ENCODE assay signal across 18 mouse cellular contexts in genomic region chr1:60861431-60861830, GRCm38 (mm10). TPM values are rescaled to one million over a fixed set of nuclear protein-coding genes. Genes with fewer than 3 reads are reported as not detected.
A peak's percentile ranks its signal among the peaks of the same experiment; 100 is the strongest.
DNase-seq lines count a peak whose midpoint lies in the region; ATAC-seq and TF ChIP-seq lines count a peak whose summit lies in the region.
"Had no signal": no experiment of that assay in that cellular context is flagged by ENCODE, and none has a peak within 500 bp of the region (broad histone marks: within the 10 kb centered on the region; RNA-seq: fewer than 3 reads in every experiment).

No protein-coding gene starts in this region.

- H3K4me2 ChIP-seq in embryonic facial prominence, embryonic 14.5 days (ENCODE audit: low read depth, low read length) = peak overlapping the region; percentile 30; the same call in 1 of the 2 replicates
- H3K4me2 ChIP-seq in forebrain, postnatal 0 days (ENCODE audit: low read depth) = peak overlapping the region; percentile 44
- H3K4me2 ChIP-seq in neural tube, embryonic 12.5 days (replicated peaks) = peak overlapping the region; percentile 47; the same call in 1 of the 2 replicates
- H3K4me2 ChIP-seq: embryonic facial prominence, embryonic 12.5 days had no signal

- no peaks in the 10 kb centered on the region for H3K9me3 ChIP-seq in embryonic facial prominence, embryonic 14.5 days (ENCODE audit: control insufficient read depth, low read length)
- no peaks in the 10 kb centered on the region for H3K9me3 ChIP-seq in embryonic facial prominence, embryonic 10.5 days
- H3K9me3 ChIP-seq in forebrain, postnatal 0 days (ENCODE audit: low read length) = no peaks in the 10 kb centered on the region
- no peaks in the 10 kb centered on the region for H3K9me3 ChIP-seq in neural tube, embryonic 12.5 days
- H3K9me3 ChIP-seq: embryonic facial prominence, embryonic 12.5 days; limb, embryonic 15.5 days had no signal

- 0 out of 2 replicates have a peak, but pooled peaks cover 3% of the 10 kb centered on the region for H3K4me1 ChIP-seq in embryonic facial prominence, embryonic 14.5 days (ENCODE audit: control insufficient read depth, insufficient read depth, low read length)
- H3K4me1 ChIP-seq in embryonic facial prominence, embryonic 10.5 days = peaks cover 11% of the 10 kb centered on the region
- peaks cover 8% of the 10 kb centered on the region; the same call in 1 of the 2 replicates for H3K4me1 ChIP-seq in forebrain, postnatal 0 days (ENCODE audit: insufficient read depth)
- 0 out of 2 replicates have a peak, but pooled peaks cover 6% of the 10 kb centered on the region for H3K4me1 ChIP-seq in neural tube, embryonic 12.5 days

- H3K27me3 ChIP-seq in embryonic facial prominence, embryonic 14.5 days (replicated peaks; ENCODE audit: control insufficient read depth, insufficient read depth, low read length) = no peaks in the 10 kb centered on the region
- H3K27me3 ChIP-seq in embryonic facial prominence, embryonic 10.5 days (replicated peaks; ENCODE audit: low read depth, poor library complexity, severe bottlenecking) = no peaks in the 10 kb centered on the region
- H3K27me3 ChIP-seq in forebrain, postnatal 0 days (ENCODE audit: insufficient read depth, low read length) = no peaks in the 10 kb centered on the region
- no peaks in the 10 kb centered on the region for H3K27me3 ChIP-seq in neural tube, embryonic 12.5 days (replicated peaks)
- H3K27me3 ChIP-seq: embryonic facial prominence, embryonic 12.5 days; limb, embryonic 15.5 days had no signal

- TF ChIP-seq CTCF in layer of hippocampus, adult 2 months (conservative IDR thresholded peaks at IDR 0.05) = no peak
- no peak for TF ChIP-seq CTCF in forebrain, postnatal 0 days (IDR thresholded peaks at IDR 0.05; ENCODE audit: low read depth)

- ATAC-seq in embryonic facial prominence, embryonic 14.5 days (ENCODE audit: low read depth) = no peak
- ATAC-seq in forebrain, postnatal 0 days = peak; percentile 56
- no peak for ATAC-seq in neural tube, embryonic 12.5 days (ENCODE audit: low FRiP score, low read depth)
- ATAC-seq in monocyte, adult 5-6 weeks (replicated peaks; ENCODE audit: insufficient number of reproducible peaks, low FRiP score, low TSS enrichment, poor library complexity, severe bottlenecking) = no peak

- no peak overlapping the region for H3K9ac ChIP-seq in embryonic facial prominence, embryonic 14.5 days (ENCODE audit: low read depth, low read length)
- peak overlapping the region; percentile 47 for H3K9ac ChIP-seq in forebrain, postnatal 0 days
- 0 out of 2 replicates have a peak overlapping the region, but pooled peaks have one; percentile 33 for H3K9ac ChIP-seq in neural tube, embryonic 12.5 days
- H3K9ac ChIP-seq: embryonic facial prominence, embryonic 12.5 days; limb, embryonic 15.5 days had no signal

- no peak overlapping the region for H3K4me3 ChIP-seq in embryonic facial prominence, embryonic 14.5 days (ENCODE audit: low read depth, low read length)
- H3K4me3 ChIP-seq in embryonic facial prominence, embryonic 10.5 days = no peak overlapping the region
- peak overlapping the region; percentile 47 for H3K4me3 ChIP-seq in layer of hippocampus, adult 2 months
- peak overlapping the region; percentile 26; the same call in 1 of the 2 replicates for H3K4me3 ChIP-seq in forebrain, postnatal 0 days (ENCODE audit: low read depth, low read length)
- H3K4me3 ChIP-seq in neural tube, embryonic 12.5 days = no peak overlapping the region
- H3K4me3 ChIP-seq: embryonic facial prominence, embryonic 12.5 days; limb, embryonic 15.5 days had no signal

- WGBS in embryonic facial prominence, embryonic 14.5 days = 76% methylated on average over 5 of the region's 5 CpGs
- WGBS in embryonic facial prominence, embryonic 10.5 days = 83% methylated on average over 5 of the region's 5 CpGs
- WGBS in forebrain, postnatal 0 days = 38% methylated on average over 5 of the region's 5 CpGs
- WGBS in neural tube, embryonic 12.5 days = 62% methylated on average over 5 of the region's 5 CpGs

- DNase-seq in embryonic facial prominence, embryonic 14.5 days (ENCODE audit: low spot score) = no peak
- DNase-seq in embryonic facial prominence, embryonic 10.5 days (ENCODE audit: low spot score) = no peak
- no peak for DNase-seq in layer of hippocampus, adult 2 months (ENCODE audit: low spot score in 2 of 2)
- no peak for DNase-seq in layer of hippocampus, postnatal 14 days (ENCODE audit: low spot score in 2 of 2)
- DNase-seq in forebrain, postnatal 0 days = peak; percentile 68
- DNase-seq in adrenal gland, postnatal 10 days = no peak
- DNase-seq: cerebellum, adult 11-12 months; kidney, adult 18-20 months; lung, postnatal 14 days; right cerebral cortex, postnatal 4 days had no signal

- no peaks in the 10 kb centered on the region for H3K36me3 ChIP-seq in embryonic facial prominence, embryonic 14.5 days (ENCODE audit: control insufficient read depth, insufficient read depth, low read length)
- no peaks in the 10 kb centered on the region for H3K36me3 ChIP-seq in embryonic facial prominence, embryonic 10.5 days (replicated peaks)
- H3K36me3 ChIP-seq in forebrain, postnatal 0 days (ENCODE audit: insufficient read depth) = no peaks in the 10 kb centered on the region
- H3K36me3 ChIP-seq in neural tube, embryonic 12.5 days = no peaks in the 10 kb centered on the region
- H3K36me3 ChIP-seq: embryonic facial prominence, embryonic 12.5 days; limb, embryonic 15.5 days had no signal

- no peak overlapping the region for H3K27ac ChIP-seq in embryonic facial prominence, embryonic 14.5 days (replicated peaks; ENCODE audit: low read depth, low read length)
- H3K27ac ChIP-seq in embryonic facial prominence, embryonic 10.5 days (replicated peaks) = no peak overlapping the region
- H3K27ac ChIP-seq in layer of hippocampus, adult 2 months = peak overlapping the region; percentile 93
- H3K27ac ChIP-seq in forebrain, postnatal 0 days (ENCODE audit: low read depth, low read length) = peak overlapping the region; percentile 75
- no peak overlapping the region for H3K27ac ChIP-seq in neural tube, embryonic 12.5 days
- H3K27ac ChIP-seq: embryonic facial prominence, embryonic 12.5 days had no signal

RNA-seq across cellular contexts. Expression of gene Ctla4, which starts 25.4 kb away (rescaled TPM):
- polyA plus RNA-seq in embryonic facial prominence, embryonic 14.5 days (2014; fragmentation: Nextera tagmentation; extraction: Ambion mirVana) = not detected in 2 replicates
- polyA plus RNA-seq in embryonic facial prominence, embryonic 10.5 days (2016; fragmentation: Nextera tagmentation; extraction: Ambion mirVana) = not detected in 2 replicates
- total RNA-seq in layer of hippocampus, adult 2 months (2021) = not detected
- total RNA-seq in layer of hippocampus, postnatal 14 days (2021) = not detected
- total RNA-seq in forebrain, postnatal 0 days (2014; rRNA removed) = 0.10 TPM in 1 of 2 replicates, not detected in the other
- not detected in 2 replicates for polyA plus RNA-seq in forebrain, postnatal 0 days (2015; fragmentation: Nextera tagmentation; extraction: Ambion mirVana)
- polyA plus RNA-seq in neural tube, embryonic 12.5 days (2016; fragmentation: Nextera tagmentation; extraction: Ambion mirVana) = not detected in 2 replicates
- total RNA-seq in monocyte, adult 5-6 weeks (2017) = 10.5 to 25.9 TPM (median 12.5 TPM) in 3 replicates
- under 1 TPM; 0.54 to 0.55 TPM for total RNA-seq in adrenal gland, postnatal 10 days (2021)
- total RNA-seq: gastrocnemius, postnatal 25 days; layer of hippocampus, postnatal 25 days; MEL had no signal
- polyA plus RNA-seq: embryonic facial prominence, embryonic 12.5 days; testis, adult 2 months had no signal

Comparison
In these comparisons a context has a peak if more than half of its experiments do, and no peak if none do; other contexts are left out.
1. H3K27ac ChIP-seq: peak in layer of hippocampus, adult 2 months (single experiment) and forebrain, postnatal 0 days (single experiment); none in embryonic facial prominence, embryonic 14.5 days (single experiment), embryonic facial prominence, embryonic 10.5 days (single experiment) and neural tube, embryonic 12.5 days (single experiment).
2. H3K4me3 ChIP-seq: peak in layer of hippocampus, adult 2 months (single experiment) and forebrain, postnatal 0 days (single experiment); none in embryonic facial prominence, embryonic 14.5 days (single experiment), embryonic facial prominence, embryonic 10.5 days (single experiment) and neural tube, embryonic 12.5 days (single experiment).
3. Peak in every context shown above with its lines, with median percentiles within 50 percentile points of each other: H3K4me2 ChIP-seq.